Mouse (Mus musculus): ENCODE data around the gene Gm3045. TPM values are rescaled to one million over a fixed set of nuclear protein-coding genes. Genes with fewer than 3 reads are reported as not detected.

The Gm3045 gene
- polyA plus RNA-seq, 1 experiment = not detected

GRCm38 (mm10) chr13:56478027-56478426 lies 51.6 kb downstream of the Gm3045 start:
- H3K4me3 ChIP-seq (ENCODE audit: extremely low read depth, insufficient read depth, insufficient read length) = no peak overlapping the region
- 80% methylated on average over 6 of the region's 6 CpGs for WGBS
- H3K27ac ChIP-seq (ENCODE audit: insufficient read depth, low read length) = no peak overlapping the region
- TF ChIP-seq POLR2A (IDR thresholded peaks at IDR 0.05; ENCODE audit: low read depth, low read length) (no peak), CTCF (IDR thresholded peaks at IDR 0.05; ENCODE audit: extremely low read depth, insufficient read depth, insufficient read length, insufficient replicate concordance) (no peak)
- no peaks in the 10 kb centered on the region for H3K4me1 ChIP-seq (ENCODE audit: control insufficient read depth, insufficient read depth, insufficient read length)
- H3K27me3 ChIP-seq (ENCODE audit: control insufficient read depth, insufficient read depth, low read length) = no peaks in the 10 kb centered on the region
- H3K36me3 ChIP-seq (ENCODE audit: control insufficient read depth, insufficient read depth, low read length) = no peaks in the 10 kb centered on the region
- no peak for DNase-seq (ENCODE audit: low read depth in 1 of 2, low spot score in 2 of 2)

- TF ChIP-seq CTCF (IDR thresholded peaks at IDR 0.05; ENCODE audit: extremely low read depth, insufficient read depth, insufficient read length, insufficient replicate concordance) = no peak
- TF ChIP-seq POLR2A (IDR thresholded peaks at IDR 0.05; ENCODE audit: low read depth, low read length) = no peak
- WGBS = 79% methylated on average over 3 of the region's 3 CpGs
- Histone ChIP-seq H3K4me1 (ENCODE audit: control insufficient read depth, insufficient read depth, insufficient read length) (no peaks in the 10 kb centered on the region), H3K27ac (ENCODE audit: insufficient read depth, low read length) (no peak within 1 kb of the TSS), H3K4me3 (ENCODE audit: extremely low read depth, insufficient read depth, insufficient read length) (no peak within 1 kb of the TSS), H3K36me3 (ENCODE audit: control insufficient read depth, insufficient read depth, low read length) (no peaks in the 10 kb centered on the region), H3K27me3 (ENCODE audit: control insufficient read depth, insufficient read depth, low read length) (no peaks in the 10 kb centered on the region)
- no peak for DNase-seq (ENCODE audit: low read depth in 1 of 2, low spot score in 2 of 2)
Observed at GRCm38 (mm10) chr13:56482146-56482545, 55.8 kb downstream of the Gm3045 start, which contains the start of gene Il9. Gene Il9 (minus strand): TSS chr13:56482246.

Other genes starting within 250 kb of the Gm3045 start
- gene Tifab, start 247.7 kb upstream of the Gm3045 start, polyA plus RNA-seq (2012; rRNA removed) = 20.8 and 26.8 TPM in 2 replicates
- gene Neurog1, start 174.4 kb upstream of the Gm3045 start, polyA plus RNA-seq (2012; rRNA removed) = not detected in 2 replicates
- 0.43 and 0.46 TPM in 2 replicates for gene Cxcl14, start 130.0 kb upstream of the Gm3045 start, polyA plus RNA-seq (2012; rRNA removed)
- 0.02 TPM in 2 replicates for gene Slc25a48, start 11.8 kb downstream of the Gm3045 start, polyA plus RNA-seq (2012; rRNA removed)
- not detected in 2 replicates for gene Il9, start 55.7 kb downstream of the Gm3045 start, polyA plus RNA-seq (2012; rRNA removed)
- gene Fbxl21, start 95.9 kb downstream of the Gm3045 start, polyA plus RNA-seq (2012; rRNA removed) = 0.26 and 0.41 TPM in 2 replicates
- not detected in 2 replicates for gene Lect2, start 121.9 kb downstream of the Gm3045 start, polyA plus RNA-seq (2012; rRNA removed)
- gene Tgfbi, start 182.9 kb downstream of the Gm3045 start, polyA plus RNA-seq (2012; rRNA removed) = 56.0 and 74.3 TPM in 2 replicates

Measured in spleen, adult 2 months (tissue).